Mouse (Mus musculus): ENCODE data around the gene Tas1r1. TPM values are rescaled to one million over a fixed set of nuclear protein-coding genes. Genes with fewer than 3 reads are reported as not detected.

Gene Tas1r1
- 3.3 and 4.0 TPM in 2 replicates for polyA plus RNA-seq (2012; rRNA removed)

DNA sequence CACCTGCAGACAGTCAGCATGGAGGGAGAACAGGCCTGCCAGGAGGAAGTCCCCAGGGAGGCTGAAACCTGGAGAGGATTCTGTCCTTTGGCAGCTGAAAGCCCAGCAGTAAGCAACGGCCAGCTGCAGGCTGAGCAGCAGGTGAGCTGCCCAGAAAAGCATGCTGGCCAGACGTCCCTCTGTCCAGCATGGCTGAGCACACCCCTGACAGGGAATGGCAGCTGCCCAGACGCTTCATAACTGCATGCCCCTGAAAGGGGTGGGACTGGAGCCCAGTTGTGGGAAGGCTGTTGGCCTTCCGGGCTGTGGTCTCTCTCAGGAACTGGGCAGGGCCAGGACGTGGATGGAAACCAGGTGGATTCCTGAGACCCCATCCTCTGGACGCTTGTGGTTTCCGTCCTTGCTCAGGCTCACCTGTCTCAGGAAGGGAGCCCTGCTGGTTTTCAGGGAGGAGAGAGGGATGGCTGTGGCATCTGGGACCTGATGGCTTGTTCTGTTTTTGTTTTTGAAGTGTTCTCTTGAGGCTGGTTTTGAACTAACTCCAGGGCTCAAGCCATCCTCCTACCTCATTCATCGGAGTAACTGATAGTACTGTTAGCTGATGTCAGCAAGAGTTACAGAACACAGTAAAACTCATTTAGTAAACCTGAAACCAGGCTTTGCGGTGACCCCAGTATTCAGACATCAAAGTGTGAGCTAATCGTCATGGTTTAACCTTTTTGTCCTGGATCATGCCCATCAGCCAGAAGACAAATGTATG, at the start of gene Tas1r1:
Tas1r1 (minus strand) TSS at position 344 of the 760 bp plus-strand sequence.
- no peak for DNase-seq (ENCODE audit: low read depth)

DNA sequence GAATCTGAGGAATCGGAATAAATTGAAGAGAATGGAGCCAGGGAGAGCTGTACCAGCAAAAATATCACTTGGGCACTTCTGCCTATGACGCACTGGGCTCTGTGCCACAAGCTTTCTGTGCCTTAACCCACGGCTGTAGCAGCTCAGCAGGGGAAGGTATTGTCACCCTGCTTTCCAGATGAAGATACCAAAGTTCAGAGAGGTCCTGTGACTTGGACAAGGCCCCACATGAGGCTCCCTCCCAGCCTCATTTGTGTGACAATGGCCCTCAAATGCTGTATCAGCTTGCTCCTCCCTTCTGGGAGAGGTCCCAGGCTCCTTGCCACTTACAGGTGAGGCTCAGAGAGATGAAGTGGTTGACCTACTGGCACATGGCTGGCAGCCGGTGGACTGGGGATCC, 49.8 kb upstream of the Tas1r1 start:
- DNase-seq (ENCODE audit: low read depth) = no peak

GRCm38 (mm10) chr4:152087211-152088081, 49.1 kb upstream of the Tas1r1 start:
- no peak for DNase-seq (ENCODE audit: low read depth)

DNA sequence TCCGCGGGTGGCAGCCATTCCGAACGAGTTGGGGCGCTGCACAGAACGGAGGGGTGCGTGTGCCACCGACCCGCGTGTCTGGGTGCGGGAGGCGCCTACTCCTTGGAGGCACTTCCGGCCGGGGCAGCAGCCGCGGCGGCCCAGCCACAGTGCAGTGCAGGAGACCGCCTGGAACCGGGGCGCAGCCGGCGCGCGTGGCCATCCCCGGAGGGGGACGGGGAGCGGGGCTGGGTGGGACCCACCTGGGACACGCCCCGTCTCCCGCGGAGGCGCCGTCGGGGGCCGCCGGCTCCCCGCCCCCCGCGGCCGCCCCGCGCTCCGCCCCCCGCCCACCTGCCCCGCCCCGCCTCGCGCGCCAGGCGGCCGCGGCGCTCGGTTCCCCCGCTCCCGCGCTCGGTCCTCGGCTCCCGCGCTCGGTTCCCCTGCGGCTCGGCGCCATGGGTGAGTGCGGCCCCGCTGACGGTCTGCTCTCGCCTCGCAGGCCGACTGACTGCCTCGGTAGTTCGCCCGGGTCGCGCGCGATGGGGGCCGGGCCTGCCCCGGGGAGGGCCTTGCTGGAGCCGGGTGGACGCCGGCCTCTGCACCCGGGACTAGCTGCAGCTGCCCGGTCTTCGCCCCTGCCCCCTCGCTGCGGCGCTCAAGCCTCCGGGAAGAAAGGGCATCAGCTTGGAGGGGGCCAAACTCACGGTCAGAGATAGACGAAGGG, 48.3 kb upstream of the Tas1r1 start:
- no peak for DNase-seq (ENCODE audit: low read depth)

DNA sequence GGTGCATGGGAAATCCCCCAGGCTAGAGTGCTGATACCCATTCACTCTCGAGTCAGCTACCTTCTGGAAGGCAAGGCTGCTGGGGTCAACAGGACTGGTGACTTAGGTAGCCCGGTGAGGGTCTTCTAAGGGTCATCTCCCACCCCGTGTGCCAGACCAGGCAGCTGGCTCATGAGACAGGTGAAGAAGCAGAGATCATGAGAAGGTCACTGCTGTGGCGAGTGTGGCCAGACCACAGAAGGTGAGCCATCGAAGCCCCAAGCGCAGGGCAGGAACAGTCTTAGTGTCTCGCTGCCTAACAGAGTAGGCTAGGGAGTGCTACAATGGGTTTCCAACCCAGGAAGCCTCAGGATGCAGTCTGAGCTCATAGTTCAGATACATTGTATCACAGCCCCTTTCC, 46.2 kb upstream of the Tas1r1 start:
- no peak for DNase-seq (ENCODE audit: low read depth)

- DNase-seq (ENCODE audit: low read depth) = no peak
These were observed 45.3 kb upstream of the Tas1r1 start for GRCm38 (mm10) chr4:152083611-152084220.

GRCm38 (mm10) chr4:152079931-152080330, 41.6 kb upstream of the Tas1r1 start:
- DNase-seq (ENCODE audit: low read depth) = no peak

DNA sequence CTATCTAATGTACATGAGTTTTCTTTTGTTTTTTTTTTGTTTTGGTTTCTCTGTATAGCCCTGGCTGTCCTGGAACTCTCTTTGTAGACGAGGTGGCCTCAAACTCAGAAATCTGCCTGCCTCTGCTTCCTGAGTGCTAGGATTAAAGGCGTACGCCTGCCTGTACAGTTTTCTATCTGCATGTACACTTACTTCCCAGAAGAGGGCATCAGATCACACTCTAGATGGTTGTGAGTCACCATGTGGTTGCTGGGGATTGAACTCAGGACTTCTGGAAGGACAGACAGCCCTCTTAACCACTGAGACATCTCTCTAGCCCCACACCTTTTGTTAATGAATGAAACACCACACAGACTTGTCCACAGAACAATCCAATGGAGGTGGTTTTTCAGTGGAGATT, 40.9 kb upstream of the Tas1r1 start:
- no peak for DNase-seq (ENCODE audit: low read depth)

- no peak for DNase-seq (ENCODE audit: low read depth)
These were observed 39.8 kb upstream of the Tas1r1 start for GRCm38 (mm10) chr4:152078105-152078530.

- DNase-seq (ENCODE audit: low read depth) = no peak
These were observed 38.8 kb upstream of the Tas1r1 start for GRCm38 (mm10) chr4:152077191-152077590.

DNA sequence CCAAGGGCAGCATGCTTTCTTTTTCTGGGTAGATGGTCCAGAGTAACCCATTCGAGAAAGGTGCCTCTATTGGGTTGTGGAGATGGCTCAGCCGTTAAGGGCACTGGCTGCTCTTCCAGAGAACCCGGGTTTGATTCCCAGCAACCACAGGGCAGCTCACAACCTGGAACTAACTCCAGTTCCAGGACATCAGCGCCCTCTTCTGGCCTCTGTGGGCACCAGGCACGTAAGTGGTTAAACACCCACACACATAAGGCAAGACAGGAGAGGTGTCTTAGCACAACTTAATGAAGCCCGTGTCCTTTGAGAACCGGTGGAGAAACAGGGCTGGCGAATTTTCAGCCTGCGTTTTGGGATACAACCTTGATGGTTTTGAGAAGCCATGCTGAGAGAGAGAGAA, 36.2 kb upstream of the Tas1r1 start:
- DNase-seq (ENCODE audit: low read depth) = no peak

DNA sequence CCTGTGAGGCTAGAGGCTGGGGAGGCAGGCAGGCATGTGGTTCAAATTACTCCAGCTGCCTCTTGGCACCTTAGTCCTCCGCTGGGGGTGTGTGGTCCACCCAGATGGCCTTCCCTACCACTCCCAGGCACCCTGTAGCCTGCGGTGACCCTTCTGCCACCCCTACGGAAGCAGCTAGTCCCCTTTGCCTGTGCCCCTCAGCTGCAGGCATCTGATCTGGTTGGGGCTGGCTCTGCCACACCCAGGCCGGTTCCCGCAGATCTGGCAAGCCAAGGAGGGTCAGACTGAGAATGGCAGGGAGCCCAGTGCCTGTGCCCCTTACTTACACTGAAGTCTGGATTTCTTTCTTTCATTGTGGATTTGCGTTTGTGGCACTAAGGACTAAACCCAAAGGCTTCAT, 35.3 kb upstream of the Tas1r1 start:
- no peak for DNase-seq (ENCODE audit: low read depth)

DNA sequence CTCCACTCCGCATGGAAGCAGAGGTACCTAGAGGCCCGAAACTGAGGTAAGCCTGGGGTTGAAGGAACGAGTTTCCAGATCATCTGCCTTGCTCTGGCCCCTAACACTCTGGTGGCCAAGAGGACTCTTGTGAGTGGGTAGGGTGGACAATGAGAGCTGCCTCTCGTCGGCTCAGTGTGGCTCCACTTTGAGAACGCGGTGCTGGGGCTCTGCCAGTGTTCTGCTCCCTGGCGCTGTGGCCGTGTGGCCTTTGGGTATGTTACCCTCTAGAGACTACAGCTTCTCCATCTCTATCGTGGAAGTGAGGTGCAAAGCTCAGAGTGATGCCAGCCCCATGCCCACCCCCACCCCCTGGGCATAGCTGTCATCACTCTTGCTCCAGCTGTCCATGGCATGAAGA, 34.3 kb upstream of the Tas1r1 start:
- DNase-seq (ENCODE audit: low read depth) = no peak

DNA sequence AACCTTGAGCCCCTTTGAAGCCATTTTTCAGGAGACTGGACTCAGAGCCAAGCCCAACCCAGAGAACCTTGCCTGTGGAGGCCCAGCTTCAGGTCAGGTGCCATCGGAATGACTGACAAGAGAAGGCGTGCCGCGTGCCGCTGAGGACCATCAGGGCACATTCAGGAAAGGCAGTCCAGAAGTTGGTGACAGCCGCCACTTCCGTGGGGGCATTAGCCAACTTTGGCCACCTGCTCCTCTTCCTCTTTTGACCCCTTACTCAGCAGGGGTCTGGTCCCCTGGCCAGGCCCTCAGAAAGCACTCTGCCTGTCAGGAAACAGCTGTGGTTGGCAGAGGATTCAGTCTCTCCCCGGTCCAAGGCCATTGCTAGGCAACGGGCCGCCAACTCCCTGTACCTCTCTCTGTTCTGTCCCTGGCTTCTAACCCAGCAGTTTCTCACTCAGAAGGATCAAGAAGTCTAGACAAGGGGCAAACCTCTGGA, 33.8 kb upstream of the Tas1r1 start, which contains the start of gene Plekhg5:
Plekhg5 (plus strand) TSS at position 378 of the 481 bp plus-strand sequence.
- DNase-seq (ENCODE audit: low read depth) = no peak

DNA sequence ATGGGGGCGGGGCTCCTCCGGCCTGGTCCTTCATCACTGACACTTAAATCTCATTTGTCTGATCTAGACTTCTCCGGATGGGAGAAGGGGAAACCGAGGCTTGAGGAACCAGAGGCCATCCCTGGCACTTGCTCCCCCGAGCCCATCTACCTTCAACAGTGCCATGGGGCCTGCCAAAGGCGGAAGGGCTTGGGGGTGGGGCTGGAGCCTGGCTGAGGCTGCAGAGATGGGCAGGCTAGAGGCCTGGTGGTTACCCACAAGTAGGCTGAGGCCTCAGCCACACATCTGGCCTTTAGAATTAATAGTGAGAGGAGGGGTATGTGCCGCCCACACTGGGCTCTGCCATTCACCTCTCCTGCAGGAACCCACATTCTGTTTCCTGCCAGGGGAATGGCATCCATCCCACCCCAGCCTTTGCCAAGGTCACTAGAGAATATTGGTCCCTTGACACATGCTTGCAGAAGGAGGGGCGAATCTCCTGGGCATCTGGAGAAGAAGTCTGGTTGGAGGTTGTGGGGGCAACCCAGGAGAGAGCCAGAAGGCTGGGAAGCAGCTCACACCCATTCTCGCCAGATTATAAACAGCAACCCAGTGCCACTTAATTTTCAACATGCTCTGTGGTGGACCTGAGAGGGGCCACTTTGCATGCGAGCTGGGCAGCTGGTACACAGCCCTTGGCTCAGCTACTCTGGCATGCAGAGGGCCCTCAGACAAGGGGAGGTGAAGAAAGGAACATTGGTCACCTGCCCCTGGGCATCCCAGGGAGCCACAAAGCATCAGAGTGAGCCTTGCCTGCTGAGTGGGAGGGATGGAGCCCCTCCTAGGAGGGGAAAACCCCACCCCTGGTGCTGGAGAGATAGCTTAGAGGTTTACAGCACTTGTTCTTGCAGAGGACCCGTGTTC, 32.4 kb upstream of the Tas1r1 start:
- no peak for DNase-seq (ENCODE audit: low read depth)

DNA sequence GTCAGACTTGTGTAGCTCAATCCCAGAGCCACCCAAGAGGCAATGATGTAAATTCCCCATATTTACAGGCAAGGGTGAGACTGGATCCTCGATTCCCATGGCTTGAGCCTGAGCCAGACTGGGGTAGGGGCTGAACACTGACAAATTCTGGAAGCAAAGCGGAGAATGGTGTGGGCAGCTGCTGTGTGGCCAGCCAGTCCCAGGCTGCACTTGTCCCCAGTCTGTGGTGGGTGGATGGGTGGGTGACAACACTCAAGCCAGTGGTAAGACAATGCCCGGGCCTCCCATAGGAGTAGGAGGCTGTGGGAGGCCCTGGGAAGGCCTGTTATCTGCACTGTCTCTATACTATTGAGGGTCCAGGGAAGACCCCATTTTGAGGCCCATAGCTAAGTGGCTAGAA, 30.9 kb upstream of the Tas1r1 start:
- DNase-seq (ENCODE audit: low read depth) = no peak

- DNase-seq (ENCODE audit: low read depth) = no peak
These were observed 29.9 kb upstream of the Tas1r1 start for GRCm38 (mm10) chr4:152068166-152068724.

DNA sequence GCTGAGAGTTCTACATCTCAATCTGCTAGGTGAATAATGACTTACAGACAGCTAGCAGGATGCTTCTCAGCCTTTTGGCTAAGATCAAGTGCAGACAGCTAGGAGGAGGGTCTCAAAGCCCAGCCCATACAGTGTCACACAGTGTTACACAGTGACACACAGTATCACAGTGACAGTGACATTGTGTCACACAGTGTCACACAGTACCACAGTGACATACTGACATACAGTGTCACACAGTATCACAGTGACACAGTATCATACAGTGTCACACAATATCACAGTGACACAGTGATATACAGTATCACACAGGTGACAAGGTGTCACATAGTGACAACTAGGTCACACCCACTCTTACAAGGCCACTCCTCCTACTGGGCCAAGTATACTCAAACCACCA, 28.9 kb upstream of the Tas1r1 start:
- no peak for DNase-seq (ENCODE audit: low read depth)

- no peak for DNase-seq (ENCODE audit: low read depth)
These were observed 24.2 kb upstream of the Tas1r1 start for GRCm38 (mm10) chr4:152062390-152063110.

GRCm38 (mm10) chr4:152044609-152045008, 6.2 kb upstream of the Tas1r1 start:
- DNase-seq (ENCODE audit: low read depth) = no peak

Measured in gonadal fat pad, adult 2 months (tissue).